Mouse (Mus musculus): ENCODE measurements around the gene Eno2. TPM values are rescaled to one million over a fixed set of nuclear protein-coding genes. Genes with fewer than 3 reads are reported as not detected.

Eno2 gene
- total and polyA plus RNA-seq, 3 experiments = 20.8 to 24.6 (median 23.6) TPM

- no peak for TF ChIP-seq MAFK (IDR thresholded peaks at IDR 0.05; ENCODE audit: insufficient replicate concordance, low read length)
- no peak for TF ChIP-seq CTCF (conservative IDR thresholded peaks at IDR 0.05 in 1 of 2, IDR thresholded peaks at IDR 0.05 in 1 of 2; ENCODE audit: low read depth in 2 of 2, low read length in 2 of 2)
- TF ChIP-seq MEF2A (IDR thresholded peaks at IDR 0.05; ENCODE audit: borderline replicate concordance, low read depth, low read length) = peak; percentile 73; the same call in 1 of the 2 replicates
- TF ChIP-seq NRF1 (IDR thresholded peaks at IDR 0.05; ENCODE audit: low read depth, low read length) = peak; percentile 85
- TF ChIP-seq PAX5 (IDR thresholded peaks at IDR 0.05; ENCODE audit: low read length) = no peak
- peak; percentile 95 for TF ChIP-seq HCFC1 (IDR thresholded peaks at IDR 0.05; ENCODE audit: low read depth, low read length)
- peak; percentile 44; the same call in 1 of the 2 replicates for TF ChIP-seq ZNF384 (IDR thresholded peaks at IDR 0.05; ENCODE audit: low read depth, low read length)
- TF ChIP-seq MXI1 (IDR thresholded peaks at IDR 0.05; ENCODE audit: low read depth, low read length) = peak; percentile 93; the same call in 1 of the 2 replicates
- TF ChIP-seq E2F4 (IDR thresholded peaks at IDR 0.05; ENCODE audit: insufficient replicate concordance, low read depth, low read length) = no peak
- TF ChIP-seq IRF4 (IDR thresholded peaks at IDR 0.05; ENCODE audit: low read depth, low read length) = peak; percentile 80
- no peak for TF ChIP-seq EP300 (IDR thresholded peaks at IDR 0.05; ENCODE audit: low read length)
- TF ChIP-seq TCF12 (IDR thresholded peaks at IDR 0.05; ENCODE audit: low read depth, low read length) = peak; percentile 90
- TF ChIP-seq MAZ (IDR thresholded peaks at IDR 0.05; ENCODE audit: low read depth, low read length) = peak; percentile 99
- peak; percentile 84 for TF ChIP-seq POLR2A (IDR thresholded peaks at IDR 0.05; ENCODE audit: low read depth, low read length)
- peak; percentile 89 for TF ChIP-seq NELFE (IDR thresholded peaks at IDR 0.05; ENCODE audit: low read depth, low read length)
- TF ChIP-seq KAT2A (IDR thresholded peaks at IDR 0.05; ENCODE audit: insufficient replicate concordance, low read length) = peak; percentile 97
- TF ChIP-seq UBTF (IDR thresholded peaks at IDR 0.05; ENCODE audit: low read depth, low read length) = peak; percentile 77
- TF ChIP-seq JUND (conservative IDR thresholded peaks at IDR 0.05; ENCODE audit: low read depth, low read length) = no peak
- TF ChIP-seq ETS1 (conservative IDR thresholded peaks at IDR 0.05; ENCODE audit: low read depth, low read length) = peak; percentile 39; the same call in 1 of the 2 replicates
Measured at GRCm38 (mm10) chr6:124711824-124712782, 57.4 kb downstream of the Eno2 start, which contains the start of the genes Emg1 and Phb2 (continued).

Other genes starting within 250 kb of the Eno2 start
Only the 20 nearest of the 25 such genes appear.
- gene C1s2, start 133.6 kb downstream of the Eno2 start, total RNA-seq (2012; rRNA removed) = 0.08 TPM in 1 of 2 replicates, not detected in the other
- 0.08 and 0.18 TPM in 2 replicates for gene C1s2, start 133.6 kb downstream of the Eno2 start, total RNA-seq (2014; rRNA removed)
- gene C1s2, start 133.6 kb downstream of the Eno2 start, polyA plus RNA-seq (2012; ENCODE audit: insufficient read length, low read depth) = 0.10 and 0.19 TPM in 2 replicates
- 52.9 and 53.4 TPM in 2 replicates for gene Lpcat3, start 106.6 kb downstream of the Eno2 start, total RNA-seq (2012; rRNA removed)
- 68.0 and 77.0 TPM in 2 replicates for gene Lpcat3, start 106.6 kb downstream of the Eno2 start, total RNA-seq (2014; rRNA removed)
- gene Lpcat3, start 106.6 kb downstream of the Eno2 start, polyA plus RNA-seq (2012; ENCODE audit: insufficient read length, low read depth) = 86.9 and 113 TPM in 2 replicates
- 352 and 439 TPM in 2 replicates for gene Emg1, start 57.5 kb downstream of the Eno2 start, total RNA-seq (2012; rRNA removed)
- gene Emg1, start 57.5 kb downstream of the Eno2 start, total RNA-seq (2014; rRNA removed) = 481 and 498 TPM in 2 replicates
- gene Emg1, start 57.5 kb downstream of the Eno2 start, polyA plus RNA-seq (2012; ENCODE audit: insufficient read length, low read depth) = 301 and 408 TPM in 2 replicates
- 440 and 578 TPM in 2 replicates for gene Phb2, start 57.3 kb downstream of the Eno2 start, total RNA-seq (2012; rRNA removed)
- 380 and 405 TPM in 2 replicates for gene Phb2, start 57.3 kb downstream of the Eno2 start, total RNA-seq (2014; rRNA removed)
- gene Phb2, start 57.3 kb downstream of the Eno2 start, polyA plus RNA-seq (2012; ENCODE audit: insufficient read length, low read depth) = 623 and 694 TPM in 2 replicates
- 247 and 283 TPM in 2 replicates for gene Ptpn6, start 31.0 kb downstream of the Eno2 start, total RNA-seq (2012; rRNA removed)
- 300 and 327 TPM in 2 replicates for gene Ptpn6, start 31.0 kb downstream of the Eno2 start, total RNA-seq (2014; rRNA removed)
- 585 and 814 TPM in 2 replicates for gene Ptpn6, start 31.0 kb downstream of the Eno2 start, polyA plus RNA-seq (2012; ENCODE audit: insufficient read length, low read depth)
- gene Grcc10, start 28.3 kb downstream of the Eno2 start, total RNA-seq (2012; rRNA removed) = 146 and 197 TPM in 2 replicates
- 59.3 and 64.3 TPM in 2 replicates for gene Grcc10, start 28.3 kb downstream of the Eno2 start, total RNA-seq (2014; rRNA removed)
- 88.4 and 93.7 TPM in 2 replicates for gene Grcc10, start 28.3 kb downstream of the Eno2 start, polyA plus RNA-seq (2012; ENCODE audit: insufficient read length, low read depth)
- not detected in 2 replicates for gene Gm45234, start 13.7 kb downstream of the Eno2 start, total RNA-seq (2012; rRNA removed)
- gene Gm45234, start 13.7 kb downstream of the Eno2 start, total RNA-seq (2014; rRNA removed) = not detected in 2 replicates
- gene Gm45234, start 13.7 kb downstream of the Eno2 start, polyA plus RNA-seq (2012; ENCODE audit: insufficient read length, low read depth) = not detected in 2 replicates
- 3.8 and 4.6 TPM in 2 replicates for gene Atn1, start 13.1 kb downstream of the Eno2 start, total RNA-seq (2012; rRNA removed)
- 0.50 and 1.7 TPM in 2 replicates for gene Atn1, start 13.1 kb downstream of the Eno2 start, total RNA-seq (2014; rRNA removed)
- 27.0 and 35.1 TPM in 2 replicates for gene Atn1, start 13.1 kb downstream of the Eno2 start, polyA plus RNA-seq (2012; ENCODE audit: insufficient read length, low read depth)
- gene Lrrc23, start 10.1 kb upstream of the Eno2 start, total RNA-seq (2012; rRNA removed) = not detected in 2 replicates
- not detected in 2 replicates for gene Lrrc23, start 10.1 kb upstream of the Eno2 start, total RNA-seq (2014; rRNA removed)
- gene Lrrc23, start 10.1 kb upstream of the Eno2 start, polyA plus RNA-seq (2012; ENCODE audit: insufficient read length, low read depth) = 0.20 TPM in 1 of 2 replicates, not detected in the other
- 2.1 and 2.4 TPM in 2 replicates for gene Spsb2, start 39.0 kb upstream of the Eno2 start, total RNA-seq (2012; rRNA removed)
- gene Spsb2, start 39.0 kb upstream of the Eno2 start, total RNA-seq (2014; rRNA removed) = not detected in 2 replicates
- gene Spsb2, start 39.0 kb upstream of the Eno2 start, polyA plus RNA-seq (2012; ENCODE audit: insufficient read length, low read depth) = 3.3 and 3.4 TPM in 2 replicates
- 733 and 1,303 TPM in 2 replicates for gene Tpi1, start 44.6 kb upstream of the Eno2 start, total RNA-seq (2012; rRNA removed)
- 1,570 and 1,645 TPM in 2 replicates for gene Tpi1, start 44.6 kb upstream of the Eno2 start, total RNA-seq (2014; rRNA removed)
- gene Tpi1, start 44.6 kb upstream of the Eno2 start, polyA plus RNA-seq (2012; ENCODE audit: insufficient read length, low read depth) = 758 and 807 TPM in 2 replicates
- gene Usp5, start 59.8 kb upstream of the Eno2 start, total RNA-seq (2012; rRNA removed) = 107 and 126 TPM in 2 replicates
- 75.7 and 79.8 TPM in 2 replicates for gene Usp5, start 59.8 kb upstream of the Eno2 start, total RNA-seq (2014; rRNA removed)
- gene Usp5, start 59.8 kb upstream of the Eno2 start, polyA plus RNA-seq (2012; ENCODE audit: insufficient read length, low read depth) = 96.5 and 103 TPM in 2 replicates
- 116 and 117 TPM in 2 replicates for gene Cdca3, start 59.9 kb upstream of the Eno2 start, total RNA-seq (2012; rRNA removed)
- 188 and 229 TPM in 2 replicates for gene Cdca3, start 59.9 kb upstream of the Eno2 start, total RNA-seq (2014; rRNA removed)
- 171 and 224 TPM in 2 replicates for gene Cdca3, start 59.9 kb upstream of the Eno2 start, polyA plus RNA-seq (2012; ENCODE audit: insufficient read length, low read depth)
- gene Gnb3, start 70.6 kb upstream of the Eno2 start, total RNA-seq (2012; rRNA removed) = 0.64 and 0.84 TPM in 2 replicates
- gene Gnb3, start 70.6 kb upstream of the Eno2 start, total RNA-seq (2014; rRNA removed) = 1.6 and 2.2 TPM in 2 replicates
- gene Gnb3, start 70.6 kb upstream of the Eno2 start, polyA plus RNA-seq (2012; ENCODE audit: insufficient read length, low read depth) = 4.1 and 4.7 TPM in 2 replicates
- 0.13 and 0.34 TPM in 2 replicates for gene P3h3, start 88.1 kb upstream of the Eno2 start, total RNA-seq (2012; rRNA removed)
- gene P3h3, start 88.1 kb upstream of the Eno2 start, total RNA-seq (2014; rRNA removed) = 0.19 TPM in 1 of 2 replicates, not detected in the other
- gene P3h3, start 88.1 kb upstream of the Eno2 start, polyA plus RNA-seq (2012; ENCODE audit: insufficient read length, low read depth) = 0.31 and 0.44 TPM in 2 replicates
- 1.6 and 2.0 TPM in 2 replicates for gene Gpr162, start 94.3 kb upstream of the Eno2 start, total RNA-seq (2012; rRNA removed)
- 0.48 and 0.97 TPM in 2 replicates for gene Gpr162, start 94.3 kb upstream of the Eno2 start, total RNA-seq (2014; rRNA removed)
- 1.7 and 1.9 TPM in 2 replicates for gene Gpr162, start 94.3 kb upstream of the Eno2 start, polyA plus RNA-seq (2012; ENCODE audit: insufficient read length, low read depth)
- 0.29 and 0.34 TPM in 2 replicates for gene Cd4, start 118.5 kb upstream of the Eno2 start, total RNA-seq (2012; rRNA removed)
- gene Cd4, start 118.5 kb upstream of the Eno2 start, total RNA-seq (2014; rRNA removed) = 0.26 and 0.27 TPM in 2 replicates
- gene Cd4, start 118.5 kb upstream of the Eno2 start, polyA plus RNA-seq (2012; ENCODE audit: insufficient read length, low read depth) = 1.1 and 1.6 TPM in 2 replicates
- gene Lag3, start 142.0 kb upstream of the Eno2 start, total RNA-seq (2012; rRNA removed) = 1.2 and 1.9 TPM in 2 replicates
- 0.32 and 0.52 TPM in 2 replicates for gene Lag3, start 142.0 kb upstream of the Eno2 start, total RNA-seq (2014; rRNA removed)
- gene Lag3, start 142.0 kb upstream of the Eno2 start, polyA plus RNA-seq (2012; ENCODE audit: insufficient read length, low read depth) = 1.5 and 2.0 TPM in 2 replicates
- gene Ptms, start 150.4 kb upstream of the Eno2 start, total RNA-seq (2012; rRNA removed) = 11.0 and 12.8 TPM in 2 replicates
- 7.0 and 8.1 TPM in 2 replicates for gene Ptms, start 150.4 kb upstream of the Eno2 start, total RNA-seq (2014; rRNA removed)
- 96.6 and 99.6 TPM in 2 replicates for gene Ptms, start 150.4 kb upstream of the Eno2 start, polyA plus RNA-seq (2012; ENCODE audit: insufficient read length, low read depth)
- gene Mlf2, start 161.7 kb upstream of the Eno2 start, total RNA-seq (2012; rRNA removed) = 116 and 129 TPM in 2 replicates
- 109 and 124 TPM in 2 replicates for gene Mlf2, start 161.7 kb upstream of the Eno2 start, total RNA-seq (2014; rRNA removed)
- 203 and 210 TPM in 2 replicates for gene Mlf2, start 161.7 kb upstream of the Eno2 start, polyA plus RNA-seq (2012; ENCODE audit: insufficient read length, low read depth)